Mouse (Mus musculus) G1E (cell line): ENCODE results near the gene Apobr. TPM values are rescaled to one million over a fixed set of nuclear protein-coding genes. Genes with fewer than 3 reads are reported as not detected.

ENCODE experiments used
- ATAC-seq: 2 replicates; pipeline ENCODE4 v1.8.0; 2016; ENCODE audit warnings: mild to moderate bottlenecking; ENCODE audit not compliant: insufficient number of reproducible peaks, poor library complexity, low FRiP score, severe bottlenecking; ENCODE audit errors: extremely low read depth
- DNase-seq: peaks from one replicate; pipeline ENCODE4 v3.0.0; 2012; ENCODE audit warnings: low spot score
- H3K27me3 ChIP-seq: 2 replicates; pipeline ENCODE4 v1.6.1; 2012; ENCODE audit warnings: mild to moderate bottlenecking, low read length, inconsistent platforms; ENCODE audit not compliant: insufficient read depth
- H3K36me3 ChIP-seq: replicated peaks from 2 replicates; pipeline ENCODE3; 2012; ENCODE audit warnings: mild to moderate bottlenecking, inconsistent platforms
- H3K4me1 ChIP-seq: 2 replicates; pipeline ENCODE4 v1.6.1; 2012; ENCODE audit warnings: low read depth, low read length, inconsistent platforms, mixed read lengths; ENCODE audit not compliant: insufficient read depth
- H3K4me3 ChIP-seq: 2 replicates; pipeline ENCODE4 v1.5.1; 2012; ENCODE audit warnings: low read depth, mild to moderate bottlenecking, inconsistent platforms, low read length, moderate library complexity, mixed read lengths
- H3K9me3 ChIP-seq: replicated peaks from 2 replicates; pipeline ENCODE4 v1.6.1; 2012; ENCODE audit warnings: inconsistent platforms
- CTCF ChIP-seq: IDR thresholded peaks from 2 replicates; pipeline ENCODE4 v1.5.1; 2012; ENCODE audit warnings: low read depth, low read length, inconsistent platforms, mixed read lengths
- GATA1 ChIP-seq: IDR thresholded peaks from 2 replicates; pipeline ENCODE4 v1.6.1; 2012; ENCODE audit warnings: borderline replicate concordance, low read length, inconsistent platforms, mixed read lengths
- GATA2 ChIP-seq: IDR thresholded peaks from 2 replicates; pipeline ENCODE4 v1.6.1; 2012; ENCODE audit warnings: low read depth, low read length, inconsistent platforms, borderline replicate concordance
- POLR2AphosphoS5 ChIP-seq: IDR thresholded peaks from 2 replicates; pipeline ENCODE4 v1.6.1; 2012; ENCODE audit warnings: low read depth, low read length, inconsistent platforms; ENCODE audit not compliant: insufficient replicate concordance
- TAL1 ChIP-seq: conservative IDR thresholded peaks from 2 replicates; pipeline ENCODE4 v1.6.1; 2012; ENCODE audit warnings: low read depth, low read length, inconsistent platforms, mixed read lengths
- polyA plus RNA-seq: library from polyadenylated mRNA; stranded (reverse); fragments of >175 nt; gene quantifications from 2 replicates; pipeline ENCODE4 v1.2.3, GENCODE M21; 2012
- total RNA-seq, 2 experiments: library from RNA; stranded (forward) in 1 of 2; stranded (reverse) in 1 of 2; fragments of 200-1000 nt in 1 of 2; fragments of >200 nt in 1 of 2; fragmentation: Nextera tagmentation in 1 of 2; gene quantifications; 2 replicates each; pipeline ENCODE4 v1.2.3; 2014 to 2017

Apobr gene
- total and polyA plus RNA-seq, 3 experiments: 3.7 to 5.5 (median 4.8) TPM

- Histone ChIP-seq H3K4me1 (peaks cover 11% of the 10 kb centered on the region), H3K27me3 (no peaks in the 10 kb centered on the region), H3K9me3 (no peaks in the 10 kb centered on the region), H3K4me3 (no peak overlapping the region), H3K36me3 (peaks cover 96% of the 10 kb centered on the region)
- TF ChIP-seq TAL1 (no peak), GATA2 (no peak), POLR2AphosphoS5 (no peak), GATA1 (no peak)
- DNase-seq (no peak), ATAC-seq (no peak)
Observed at GRCm38 (mm10) chr7:126556635-126557034, 28.1 kb upstream of the Apobr start.

GRCm38 (mm10) chr7:126565693-126566092 is 19.0 kb upstream of the Apobr start:
- no peaks in the 10 kb centered on the region for H3K27me3 ChIP-seq
- H3K36me3 ChIP-seq: peaks cover 40% of the 10 kb centered on the region
- H3K9me3 ChIP-seq: no peaks in the 10 kb centered on the region
- DNase-seq (peak; percentile 50), ATAC-seq (no peak)
- TF ChIP-seq POLR2AphosphoS5 (no peak), GATA1 (no peak), TAL1 (no peak), CTCF (no peak), GATA2 (no peak)
- H3K4me1 ChIP-seq: peaks cover 33% of the 10 kb centered on the region
- peak overlapping the region; percentile 97 for H3K4me3 ChIP-seq

GRCm38 (mm10) chr7:126566094-126566765 is 18.5 kb upstream of the Apobr start, which contains the start of gene Eif3c:
Eif3c (minus strand) TSS chr7:126566411.
- TF ChIP-seq CTCF: no peak
- no peak for TF ChIP-seq TAL1
- TF ChIP-seq POLR2AphosphoS5: no peak
- no peak for TF ChIP-seq GATA2
- TF ChIP-seq GATA1: no peak
- peak within 1 kb of the TSS; percentile 97 for H3K4me3 ChIP-seq
- DNase-seq: peak; percentile 90
- no peaks in the 10 kb centered on the region for H3K27me3 ChIP-seq
- H3K9me3 ChIP-seq: no peaks in the 10 kb centered on the region
- H3K36me3 ChIP-seq: peaks cover 35% of the 10 kb centered on the region
- H3K4me1 ChIP-seq: peaks cover 33% of the 10 kb centered on the region
- ATAC-seq: peak; percentile 92

- H3K27me3 ChIP-seq: no peaks in the 10 kb centered on the region
- ATAC-seq (no peak), DNase-seq (peak; percentile 30)
- peaks cover 91% of the 10 kb centered on the region for H3K36me3 ChIP-seq
- H3K4me3 ChIP-seq: no peak overlapping the region
- peaks cover 15% of the 10 kb centered on the region; the same call in 1 of the 2 replicates for H3K4me1 ChIP-seq
- no peaks in the 10 kb centered on the region for H3K9me3 ChIP-seq
- TF ChIP-seq CTCF (peak; percentile 66), POLR2AphosphoS5 (no peak)
Observed at GRCm38 (mm10) chr7:126576946-126577345, 7.8 kb upstream of the Apobr start.

- no peaks in the 10 kb centered on the region for H3K27me3 ChIP-seq
- DNase-seq: peak; percentile 30
- H3K4me3 ChIP-seq: no peak overlapping the region
- peaks cover 73% of the 10 kb centered on the region for H3K36me3 ChIP-seq
- H3K9me3 ChIP-seq: no peaks in the 10 kb centered on the region
- ATAC-seq: no peak
- TF ChIP-seq CTCF (peak; percentile 39; the same call in 1 of the 2 replicates), POLR2AphosphoS5 (no peak)
- peaks cover 33% of the 10 kb centered on the region for H3K4me1 ChIP-seq
Observed at GRCm38 (mm10) chr7:126579172-126579571, 5.6 kb upstream of the Apobr start.

GRCm38 (mm10) chr7:126581661-126582060 is 3.1 kb upstream of the Apobr start:
- TF ChIP-seq GATA2: no peak
- TF ChIP-seq POLR2AphosphoS5: no peak
- no peak for TF ChIP-seq GATA1
- TF ChIP-seq CTCF: no peak
- TF ChIP-seq TAL1: no peak
- ATAC-seq (no peak), DNase-seq (no peak)
- peaks cover 13% of the 10 kb centered on the region for H3K27me3 ChIP-seq
- no peaks in the 10 kb centered on the region for H3K9me3 ChIP-seq
- no peak overlapping the region for H3K4me3 ChIP-seq
- peaks cover 50% of the 10 kb centered on the region for H3K4me1 ChIP-seq
- H3K36me3 ChIP-seq: peaks cover 52% of the 10 kb centered on the region
